Mouse (Mus musculus) gastrocnemius, adult 2 months (tissue): ENCODE measurements around the gene Rab4a. TPM values are rescaled to one million over a fixed set of nuclear protein-coding genes. Genes with fewer than 3 reads are reported as not detected.

Source experiments
- DNase-seq: peaks from one replicate; pipeline ENCODE4 v3.0.0; 2022
- H3K27ac ChIP-seq: fragments of 200-600 bp; 2 replicates; pipeline ENCODE4 v1.8.1; 2022; ENCODE audit warnings: mild to moderate bottlenecking
- H3K4me3 ChIP-seq: fragments of 200-600 bp; 2 replicates; pipeline ENCODE4 v1.8.1; 2022; ENCODE audit warnings: mild to moderate bottlenecking, moderate library complexity
- CTCF ChIP-seq: fragments of 200-600 bp; IDR thresholded peaks from 2 replicates; pipeline ENCODE4 v1.8.1; 2022; ENCODE audit warnings: antibody characterized with exemption, mild to moderate bottlenecking, moderate library complexity
- intact Hi-C: fragments of 180-260 bp; cut with DNase I; formaldehyde crosslinking; loops from one replicate; pipeline ENCODE4 v1.15.1; 2025
- total RNA-seq, 2 experiments: library from RNA; stranded (reverse); gene quantifications; 2 replicates each; pipeline ENCODE4 v1.2.3; 2021

Gene Rab4a
- total RNA-seq, 2 experiments from 2014 or later, result 12.0 to 12.4 TPM

DNA sequence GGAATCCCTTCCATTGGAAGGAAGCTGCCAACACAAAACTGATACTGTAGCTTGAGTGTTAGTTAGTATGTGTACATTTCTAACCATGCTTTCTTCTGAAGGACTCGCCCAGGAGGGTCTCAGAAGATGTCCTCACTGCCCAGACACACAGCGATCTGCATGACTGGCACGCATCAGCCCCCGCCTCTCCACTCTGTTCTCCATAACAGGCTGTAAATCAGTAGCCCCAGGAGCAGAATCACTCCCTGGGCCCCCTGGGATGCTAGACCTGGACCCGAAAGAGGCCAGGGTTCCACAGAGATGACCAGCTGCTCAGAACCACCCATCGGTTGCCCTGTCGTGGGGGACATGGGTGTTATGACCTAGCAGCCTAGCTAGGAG lies 13.9 kb upstream of the Rab4a start:
- intact Hi-C loops, result no loop called here
- no peak for TF ChIP-seq CTCF
- H3K4me3 ChIP-seq, result no peak overlapping the region
- DNase-seq, result no peak
- H3K27ac ChIP-seq, result no peak overlapping the region

DNA sequence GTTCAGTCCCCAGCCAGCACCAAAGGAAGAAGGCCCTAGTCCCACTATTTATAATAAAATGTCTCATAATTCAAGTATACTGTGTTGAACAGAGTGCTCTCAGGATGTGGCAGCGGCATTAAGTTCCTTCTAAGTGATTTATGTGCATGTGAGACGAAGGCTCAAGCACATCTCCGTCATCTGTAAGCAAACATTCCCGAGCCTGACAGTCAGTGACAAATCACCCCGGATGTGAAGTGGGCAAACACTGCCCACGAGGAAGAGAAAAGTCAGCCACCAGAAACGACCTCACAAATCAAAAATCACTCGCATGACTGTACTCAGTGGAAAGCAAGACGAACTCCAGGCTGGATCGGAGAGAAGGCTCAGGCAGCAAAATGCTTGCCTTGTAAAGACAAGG lies 11.9 kb upstream of the Rab4a start:
- DNase-seq, result no peak
- TF ChIP-seq CTCF, result no peak
- Histone ChIP-seq H3K27ac (no peak overlapping the region), H3K4me3 (no peak overlapping the region)
- intact Hi-C loops, result no loop called here

DNA sequence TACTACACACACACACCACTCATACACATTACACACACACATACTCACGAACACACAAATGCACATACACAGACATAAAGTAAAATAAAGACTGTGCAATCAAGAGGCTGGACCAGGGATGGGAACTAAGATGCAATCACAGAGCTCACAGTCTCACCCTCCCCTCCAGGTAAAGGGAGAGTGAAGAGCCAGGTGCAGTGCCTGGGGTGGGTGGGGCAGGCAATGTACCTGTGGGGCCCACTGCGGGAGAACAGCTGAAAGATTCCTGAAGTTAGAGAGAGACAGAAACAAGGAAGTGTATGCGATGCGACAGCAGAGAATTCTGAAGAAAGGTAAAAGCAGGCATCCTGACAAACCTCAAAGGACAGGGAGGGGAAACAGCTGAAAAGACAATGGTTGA lies 11.0 kb upstream of the Rab4a start:
- intact Hi-C loops, result no loop called here
- TF ChIP-seq CTCF, result no peak

GRCm38 (mm10) chr8:123796758-123797157 lies 9.0 kb upstream of the Rab4a start:
- intact Hi-C loops, result no loop called here
- H3K4me3 ChIP-seq, result no peak overlapping the region
- H3K27ac ChIP-seq, result no peak overlapping the region
- DNase-seq, result no peak
- TF ChIP-seq CTCF, result no peak

More for the DNA sequence above, 11.0 kb upstream of the Rab4a start:
- Histone ChIP-seq H3K4me3 (no peak overlapping the region), H3K27ac (no peak overlapping the region)
- DNase-seq, result no peak

- DNase-seq, result no peak
- intact Hi-C loops, result no loop called here
- no peak for TF ChIP-seq CTCF
- Histone ChIP-seq H3K4me3 (no peak overlapping the region), H3K27ac (no peak overlapping the region)
Observed at GRCm38 (mm10) chr8:123797928-123798327, 7.9 kb upstream of the Rab4a start.

DNA sequence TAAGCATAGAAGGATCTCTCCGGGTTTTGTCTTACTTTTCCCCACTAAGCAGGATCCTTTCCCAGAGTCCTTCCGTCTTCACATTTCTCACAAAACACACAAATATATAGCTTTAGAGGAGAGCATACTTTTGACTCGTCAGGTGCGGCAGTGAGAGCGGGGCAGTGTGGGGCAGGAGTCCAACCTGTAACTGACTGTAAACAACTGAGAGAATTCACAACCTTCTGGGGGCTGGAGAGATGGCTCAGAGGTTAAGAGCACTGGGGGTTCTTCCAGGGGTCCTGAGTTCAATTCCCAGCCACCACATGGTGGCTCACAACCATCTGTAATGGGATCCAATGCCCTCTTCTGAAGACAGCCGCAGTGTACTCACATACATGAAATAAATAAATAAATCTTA lies 6.4 kb upstream of the Rab4a start:
- Histone ChIP-seq H3K27ac (no peak overlapping the region), H3K4me3 (no peak overlapping the region)
- no peak for TF ChIP-seq CTCF
- no peak for DNase-seq
- intact Hi-C loops, result no loop called here

DNA sequence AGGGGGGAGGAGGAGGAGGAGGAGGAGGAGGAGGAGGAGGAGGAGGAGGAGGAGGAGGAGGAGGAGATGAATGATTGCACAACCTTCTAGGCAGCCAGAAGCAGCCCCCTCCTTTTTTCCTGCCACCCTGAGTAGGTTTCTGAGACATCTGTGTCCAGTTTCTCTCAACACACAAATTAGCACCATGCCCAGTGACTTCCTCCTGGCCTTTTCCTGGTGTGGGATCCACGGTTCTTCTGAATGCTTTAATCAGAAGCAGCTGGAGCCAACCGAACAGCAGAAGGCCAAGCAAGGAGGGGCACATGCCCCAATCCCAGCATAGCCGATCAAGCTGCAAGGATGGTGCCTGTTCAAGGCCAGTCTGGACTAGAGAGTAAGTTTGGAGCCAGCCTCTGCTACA lies 5.9 kb upstream of the Rab4a start:
- Histone ChIP-seq H3K4me3 (no peak overlapping the region), H3K27ac (no peak overlapping the region)
- no peak for TF ChIP-seq CTCF
- intact Hi-C loops, result no loop called here
- no peak for DNase-seq

GRCm38 (mm10) chr8:123800867-123801266 lies 4.9 kb upstream of the Rab4a start:
- intact Hi-C loops, result no loop called here
- Histone ChIP-seq H3K4me3 (no peak overlapping the region), H3K27ac (no peak overlapping the region)
- no peak for TF ChIP-seq CTCF
- DNase-seq, result no peak

DNA sequence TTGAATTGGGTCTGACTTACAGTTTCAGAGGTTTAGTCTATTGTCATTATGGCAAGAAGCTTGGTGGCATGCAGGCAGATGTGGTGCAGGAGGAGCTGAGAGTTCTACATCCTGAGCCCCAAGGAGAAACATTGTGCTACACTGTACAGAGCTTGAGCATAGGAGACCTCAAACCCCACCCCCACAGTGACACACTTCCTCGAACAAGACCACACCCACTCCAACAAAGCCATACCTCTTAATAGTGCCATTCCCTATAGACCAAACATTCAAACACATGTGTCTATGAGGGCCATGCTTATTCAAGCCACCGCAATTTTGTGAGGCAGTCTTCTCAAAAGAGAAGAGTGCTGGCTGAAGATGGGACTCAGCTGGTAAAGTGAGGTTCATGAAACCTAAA lies 4.2 kb upstream of the Rab4a start:
- Histone ChIP-seq H3K4me3 (no peak overlapping the region), H3K27ac (no peak overlapping the region)
- intact Hi-C loops, result no loop called here
- DNase-seq, result no peak
- TF ChIP-seq CTCF, result no peak

GRCm38 (mm10) chr8:123803639-123804038 lies 2.1 kb upstream of the Rab4a start:
- intact Hi-C loops, result no loop called here
- H3K27ac ChIP-seq, result no peak overlapping the region
- H3K4me3 ChIP-seq, result no peak overlapping the region
- TF ChIP-seq CTCF, result no peak
- DNase-seq, result no peak

DNA sequence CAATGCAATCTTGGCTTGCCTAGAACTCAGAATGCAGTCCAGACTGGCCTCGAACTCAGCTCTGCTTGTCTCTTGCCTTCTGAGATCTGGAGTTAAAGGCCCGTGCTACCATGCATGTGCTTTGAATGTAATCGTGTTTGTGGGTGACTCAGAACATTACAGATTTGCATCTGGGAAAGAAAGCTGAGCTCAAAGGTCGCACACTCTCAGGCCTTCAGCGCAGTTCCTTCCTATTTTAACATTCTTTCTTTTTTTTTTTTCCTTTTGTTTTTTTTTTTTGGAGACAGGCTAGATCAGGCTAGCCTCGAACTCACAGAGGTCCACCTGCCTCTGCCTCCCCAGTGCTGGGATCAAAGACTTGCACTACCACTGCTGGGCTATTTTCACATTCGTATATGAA lies 1.2 kb upstream of the Rab4a start:
- intact Hi-C loops, result no loop called here
- H3K4me3 ChIP-seq, result no peak overlapping the region
- no peak for TF ChIP-seq CTCF

DNA sequence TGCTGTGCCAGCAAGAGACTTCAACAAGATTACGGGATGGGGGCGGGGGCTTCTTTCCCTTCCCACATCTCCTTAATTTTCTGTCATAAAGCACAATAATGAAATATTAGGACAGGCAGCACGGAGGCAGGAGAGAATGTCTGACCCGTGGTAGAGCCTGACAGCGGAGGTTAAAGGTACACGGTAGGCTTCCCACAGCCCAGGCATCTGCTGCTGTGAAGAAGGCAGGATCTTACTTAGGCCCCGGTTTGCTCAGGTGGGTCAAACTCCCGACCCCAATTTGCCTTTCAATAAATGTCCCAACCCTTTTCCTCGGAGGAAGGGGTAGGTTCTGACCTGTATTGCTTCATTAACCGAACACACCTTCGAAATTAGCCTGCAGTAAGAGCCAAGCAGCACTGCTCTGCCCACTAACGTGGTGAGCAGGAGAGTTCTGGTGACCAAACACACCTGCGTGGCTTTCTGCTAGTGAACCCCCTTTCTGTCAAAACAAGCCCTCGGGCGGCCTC lies 522 bp upstream of the Rab4a start:
- no peak for DNase-seq
- TF ChIP-seq CTCF, result no peak
- Histone ChIP-seq H3K27ac (peak overlapping the region; percentile 96), H3K4me3 (peak overlapping the region; percentile 97)
- intact Hi-C loops, result no loop called here

More for the DNA sequence above, 1.2 kb upstream of the Rab4a start:
- no peak overlapping the region for H3K27ac ChIP-seq
- DNase-seq, result no peak

DNA sequence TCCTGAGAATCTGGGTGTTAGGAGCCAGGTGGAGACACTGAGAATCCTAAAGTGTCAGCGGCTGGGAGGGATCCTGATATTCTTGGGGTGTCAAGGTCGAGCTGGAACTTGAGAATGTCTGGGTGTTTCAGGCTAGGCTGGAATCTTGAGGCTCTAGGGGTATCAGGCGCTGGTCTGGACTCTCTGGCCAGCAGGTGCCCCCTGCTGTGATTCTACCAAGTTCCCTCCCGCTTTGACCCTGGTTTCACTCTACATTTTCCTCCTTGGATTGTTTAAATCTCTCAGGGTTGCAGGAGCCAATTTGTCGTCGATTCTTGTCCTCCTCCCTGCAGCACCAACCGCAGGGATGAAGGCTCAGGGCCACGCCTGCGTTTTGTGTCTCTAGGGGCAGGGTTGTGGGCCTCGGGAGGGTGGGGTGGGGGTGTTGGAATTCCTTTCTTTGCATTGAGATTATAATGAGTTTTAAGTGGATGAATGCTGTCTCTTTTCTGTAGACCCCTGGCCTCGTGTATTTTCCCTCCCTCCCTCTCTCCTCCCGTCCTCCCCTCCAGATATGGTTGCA lies 670 bp downstream of the Rab4a start:
- no peak for DNase-seq
- intact Hi-C loops, result no loop called here
- no peak for TF ChIP-seq CTCF
- H3K27ac ChIP-seq, result peak overlapping the region; percentile 96
- peak overlapping the region; percentile 97 for H3K4me3 ChIP-seq

DNA sequence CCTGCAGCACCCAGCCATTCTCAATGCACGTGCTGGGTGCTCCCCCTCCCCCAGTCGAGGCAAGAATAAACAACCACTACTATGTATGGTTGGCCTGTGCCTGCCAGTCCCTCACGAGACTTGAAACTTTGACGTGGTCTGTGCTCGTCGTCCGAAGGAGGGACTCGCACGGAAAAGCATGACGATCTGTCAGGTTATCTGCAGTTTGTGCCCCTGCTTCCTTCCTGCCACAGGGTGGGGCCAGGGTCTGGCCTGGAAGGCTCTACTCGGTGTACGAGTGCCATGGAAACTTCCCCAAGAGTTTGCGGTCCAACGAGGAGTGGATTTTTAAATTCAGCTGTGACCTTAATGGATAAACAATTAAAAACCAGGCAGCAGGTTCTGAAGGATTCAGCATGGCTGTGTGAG lies 1.2 kb downstream of the Rab4a start:
- intact Hi-C loops, result no loop called here
- H3K4me3 ChIP-seq, result peak overlapping the region; percentile 97
- no peak for TF ChIP-seq CTCF
- no peak for DNase-seq
- peak overlapping the region; percentile 96 for H3K27ac ChIP-seq
